Mouse (Mus musculus) bone marrow macrophage, adult 2 months (primary cell): Measurements from ENCODE around the gene Trim2.

ENCODE experiments used
- CTCF ChIP-seq: IDR thresholded peaks from 2 replicates; pipeline ENCODE4 v1.5.1; 2012; ENCODE audit warnings: low read depth, mild to moderate bottlenecking, low read length, moderate library complexity
- POLR2A ChIP-seq: IDR thresholded peaks from 2 replicates; pipeline ENCODE4 v1.6.1; 2012; ENCODE audit warnings: mild to moderate bottlenecking, low read depth, low read length, borderline replicate concordance

DNA sequence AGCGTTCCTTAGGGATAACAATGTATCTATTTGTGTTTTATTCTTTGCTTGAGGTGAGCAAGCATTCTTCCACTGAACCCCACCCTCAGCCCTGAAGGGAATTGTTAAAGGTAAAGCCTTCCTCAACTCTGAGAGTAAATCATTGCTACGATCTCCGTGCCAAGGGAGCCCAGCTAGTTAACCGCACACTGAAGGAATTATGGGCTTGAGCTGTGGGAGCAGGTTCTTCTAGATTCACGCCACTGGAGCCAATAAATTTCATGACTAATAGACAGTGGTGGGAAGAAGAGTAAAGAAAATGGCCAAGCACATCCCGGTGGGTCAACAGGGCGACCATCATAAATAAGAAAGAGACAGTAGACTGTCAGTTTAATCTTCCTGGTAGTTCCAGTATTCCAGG lies 56.4 kb downstream of the Trim2 start:
- TF ChIP-seq CTCF (no peak), POLR2A (no peak)
